8 mouse cellular contexts compared by ENCODE assay signal in genomic region chr15:86124359-86124758, GRCm38 (mm10).
DNase-seq lines count a peak whose midpoint lies in the region; ATAC-seq lines count a peak whose summit lies in the region.

No protein-coding gene starts in this region.

- peak; percentile 58 for DNase-seq in c-Kit-negative CD71-positive TER-119-positive erythroid progenitor cells, embryonic 14.5 days (ENCODE audit: low read depth, low spot score)
- DNase-seq in fibroblast of lung, adult 2 months (ENCODE audit: low read depth), result peak; percentile 36
- peak; percentile 61 for DNase-seq in hindbrain, embryonic 14.5 days (ENCODE audit: low spot score)
- peak; percentile 49 to 70 for DNase-seq in layer of hippocampus, postnatal 36 days
- peak; percentile 56 to 78 for DNase-seq in spleen, adult 18-20 months

- no peaks in the 10 kb centered on the region for H3K27me3 ChIP-seq in heart, embryonic 15.5 days
- no peaks in the 10 kb centered on the region for H3K27me3 ChIP-seq in heart, embryonic 11.5 days (ENCODE audit: control insufficient read depth, insufficient read depth, low read length)
- no peaks in the 10 kb centered on the region for H3K27me3 ChIP-seq in hindbrain, embryonic 14.5 days (ENCODE audit: control insufficient read depth, insufficient read depth, low read length)

- no peak overlapping the region for H3K4me3 ChIP-seq in heart, embryonic 15.5 days
- no peak overlapping the region for H3K4me3 ChIP-seq in heart, embryonic 11.5 days (ENCODE audit: low read depth, low read length)
- H3K4me3 ChIP-seq in hindbrain, embryonic 14.5 days (replicated peaks; ENCODE audit: low read length), result no peak overlapping the region

- ATAC-seq in heart, embryonic 15.5 days (replicated peaks; ENCODE audit: insufficient number of reproducible peaks, insufficient read depth, low FRiP score, low read depth), result 0 out of 2 replicates have a peak, but pooled peaks have one; percentile 36
- no peak for ATAC-seq in heart, embryonic 11.5 days (replicated peaks; ENCODE audit: insufficient number of reproducible peaks, low FRiP score, low TSS enrichment)
- ATAC-seq in hindbrain, embryonic 14.5 days (ENCODE audit: low FRiP score), result 0 out of 2 replicates have a peak, but pooled peaks have one; percentile 21
- ATAC-seq in megakaryocyte-erythroid progenitor cell, adult 5-6 weeks (replicated peaks; ENCODE audit: low FRiP score, low TSS enrichment, poor library complexity, severe bottlenecking), result peak; percentile 66

- H3K9ac ChIP-seq in heart, embryonic 15.5 days, result no peak overlapping the region
- H3K9ac ChIP-seq in heart, embryonic 11.5 days (ENCODE audit: low read depth, low read length), result no peak overlapping the region
- H3K9ac ChIP-seq in hindbrain, embryonic 14.5 days, result no peak overlapping the region

- peaks cover 14% of the 10 kb centered on the region for H3K4me1 ChIP-seq in heart, embryonic 15.5 days (replicated peaks)
- H3K4me1 ChIP-seq in heart, embryonic 11.5 days (ENCODE audit: control insufficient read depth, insufficient read depth, low read length), result 0 out of 2 replicates have a peak, but pooled peaks cover 5% of the 10 kb centered on the region
- H3K4me1 ChIP-seq in hindbrain, embryonic 14.5 days (replicated peaks; ENCODE audit: control insufficient read depth, insufficient read depth, low read length), result no peaks in the 10 kb centered on the region

- no peak overlapping the region for H3K27ac ChIP-seq in heart, embryonic 15.5 days
- no peak overlapping the region for H3K27ac ChIP-seq in heart, embryonic 11.5 days (ENCODE audit: low read depth, low read length)
- no peak overlapping the region for H3K27ac ChIP-seq in hindbrain, embryonic 14.5 days

- no peaks in the 10 kb centered on the region for H3K9me3 ChIP-seq in heart, embryonic 15.5 days (replicated peaks)
- no peaks in the 10 kb centered on the region for H3K9me3 ChIP-seq in heart, embryonic 11.5 days (replicated peaks; ENCODE audit: control insufficient read depth, low read length)
- no peaks in the 10 kb centered on the region for H3K9me3 ChIP-seq in hindbrain, embryonic 14.5 days (ENCODE audit: control insufficient read depth, low read length)

- WGBS in heart, embryonic 15.5 days, result 33% methylated on average over 1 of the region's 1 CpGs
- 36% methylated on average over 1 of the region's 1 CpGs for WGBS in heart, embryonic 11.5 days (ENCODE audit: insufficient replicate concordance)
- WGBS in hindbrain, embryonic 14.5 days, result 67% methylated on average over 1 of the region's 1 CpGs

- H3K36me3 ChIP-seq in heart, embryonic 15.5 days, result peaks cover 65% of the 10 kb centered on the region
- H3K36me3 ChIP-seq in heart, embryonic 11.5 days (ENCODE audit: control insufficient read depth, insufficient read depth, low read length), result peaks cover 4% of the 10 kb centered on the region
- H3K36me3 ChIP-seq in hindbrain, embryonic 14.5 days (replicated peaks; ENCODE audit: control insufficient read depth, insufficient read depth), result peaks cover 85% of the 10 kb centered on the region

- H3K4me2 ChIP-seq in heart, embryonic 15.5 days, result no peak overlapping the region
- H3K4me2 ChIP-seq in heart, embryonic 11.5 days, result no peak overlapping the region
- no peak overlapping the region for H3K4me2 ChIP-seq in hindbrain, embryonic 14.5 days (replicated peaks)
